Mouse (Mus musculus) heart, postnatal 0 days (tissue): ENCODE measurements around the gene Vac14. TPM values are rescaled to one million over a fixed set of nuclear protein-coding genes. Genes with fewer than 3 reads are reported as not detected.

ENCODE experiments used
- ATAC-seq: fragments of 200-750 bp; cut with Nextera tagmentation; 2 replicates; pipeline ENCODE4 v1.8.0; 2017; ENCODE audit warnings: low read depth, moderate number of reproducible peaks, moderate library complexity; ENCODE audit not compliant: insufficient read depth
- DNase-seq: peaks from one replicate; pipeline ENCODE4 v3.0.0-alpha.2; 2016; ENCODE audit warnings: low spot score
- H3K27ac ChIP-seq: fragments of 300-500 bp; sonication (generic); 2 replicates; pipeline ENCODE4 v1.5.1; 2014; ENCODE audit warnings: low read depth, mild to moderate bottlenecking
- H3K27me3 ChIP-seq: fragments of 300-500 bp; sonication (generic); 2 replicates; pipeline ENCODE4 v1.6.1; 2014; ENCODE audit warnings: low read length, mixed read lengths; ENCODE audit not compliant: control insufficient read depth, insufficient read depth
- H3K36me3 ChIP-seq: fragments of 300-500 bp; sonication (generic); replicated peaks from 2 replicates; pipeline ENCODE4 v1.6.1; 2014; ENCODE audit warnings: low read length, mixed read lengths; ENCODE audit not compliant: control insufficient read depth, insufficient read depth
- H3K4me1 ChIP-seq: fragments of 300-500 bp; sonication (generic); 2 replicates; pipeline ENCODE4 v1.6.1; 2014; ENCODE audit warnings: antibody characterized with exemption; ENCODE audit not compliant: control insufficient read depth, insufficient read depth
- H3K4me2 ChIP-seq: fragments of 300-500 bp; sonication (generic); 2 replicates; pipeline ENCODE4 v1.6.1; 2014; ENCODE audit warnings: low read depth, mild to moderate bottlenecking, low read length, moderate library complexity
- H3K4me3 ChIP-seq: fragments of 300-500 bp; sonication (generic); 2 replicates; pipeline ENCODE4 v1.5.1; 2014; ENCODE audit warnings: low read depth, low read length
- H3K9ac ChIP-seq: fragments of 300-500 bp; sonication (generic); replicated peaks from 2 replicates; pipeline ENCODE4 v1.6.1; 2014; ENCODE audit warnings: low read depth, low read length, mixed read lengths
- H3K9me3 ChIP-seq: fragments of 300-500 bp; sonication (generic); replicated peaks from 2 replicates; pipeline ENCODE4 v1.6.1; 2016; ENCODE audit warnings: low read length; ENCODE audit not compliant: control insufficient read depth
- CTCF ChIP-seq: IDR thresholded peaks from 2 replicates; pipeline ENCODE4 v1.5.1; 2016; ENCODE audit warnings: antibody characterized with exemption, control low read depth, low read depth
- EP300 ChIP-seq: IDR thresholded peaks from 2 replicates; pipeline ENCODE4 v1.6.1; 2016; ENCODE audit warnings: antibody characterized with exemption, low read depth
- WGBS: fragments of 180-500 bp; shearing (Covaris S2); extraction: QIAGEN DNeasy Blood & Tissue Kit; methylation state at CpG from one replicate; pipeline ENCODE4 v1.1.7; 2014; 5-methylcytosine and 5-hydroxymethylcytosine counted together
- polyA plus RNA-seq: library from polyadenylated mRNA; unstranded; fragments of >200 nt; fragmentation: Nextera tagmentation; extraction: Ambion mirVana; gene quantifications from 2 replicates; pipeline ENCODE4 v1.2.1, GENCODE M21; 2015
- total RNA-seq: library from RNA; depleted of rRNA; stranded (reverse); fragments of >200 nt; gene quantifications from 2 replicates; pipeline ENCODE4 v1.2.3, GENCODE M21; 2014; ENCODE audit warnings: low replicate concordance

The Vac14 gene
- total and polyA plus RNA-seq, 2 experiments from 2014 or later, result 10.3 to 13.6 TPM

DNA sequence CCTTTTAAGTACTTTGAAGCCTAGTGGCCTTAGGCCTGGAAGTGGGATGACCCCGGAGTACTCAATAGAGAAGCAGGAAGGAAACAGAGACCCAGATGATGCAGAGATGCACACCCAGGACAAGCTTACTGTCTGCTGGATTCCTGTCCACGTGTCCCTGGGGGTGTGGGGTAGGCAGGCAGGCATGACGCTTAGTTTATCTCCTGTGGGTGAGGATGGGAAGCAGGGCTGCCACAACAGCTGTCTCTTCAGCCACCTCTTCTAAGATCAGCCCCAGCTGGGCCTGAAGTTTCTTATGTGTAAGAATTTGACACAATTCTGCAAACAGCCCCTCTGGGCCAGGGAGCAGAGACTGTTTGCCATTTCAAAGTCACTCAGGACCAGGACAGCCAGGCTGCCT lies 60.6 kb downstream of the Vac14 start:
- ATAC-seq, result no peak
- WGBS, result 38% methylated on average over 3 of the region's 3 CpGs
- no peak for TF ChIP-seq CTCF
- no peak for TF ChIP-seq EP300

DNA sequence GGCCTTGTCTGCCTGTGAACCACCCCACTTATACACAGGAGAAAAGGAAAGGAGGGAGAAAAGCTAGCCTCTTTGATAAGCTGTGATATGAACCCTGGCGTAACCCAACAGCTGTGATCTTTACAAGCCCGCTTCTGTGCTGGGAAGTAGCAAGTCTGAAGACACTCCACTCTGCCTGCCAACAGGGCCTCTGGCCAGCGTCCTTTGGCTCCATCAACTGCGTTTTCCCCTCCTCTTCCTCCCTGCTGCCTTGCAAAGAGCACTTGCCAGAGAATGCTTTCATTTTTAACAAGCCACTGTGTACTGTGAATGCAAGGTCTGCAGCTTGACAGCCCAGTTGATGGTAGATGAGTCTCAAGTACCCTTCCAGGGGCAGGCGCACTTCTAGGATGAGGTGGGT lies 69.3 kb downstream of the Vac14 start:
- peak; percentile 64 for ATAC-seq
- TF ChIP-seq EP300, result no peak
- TF ChIP-seq CTCF, result no peak
- Histone ChIP-seq H3K4me3 (no peak overlapping the region), H3K27me3 (no peaks in the 10 kb centered on the region), H3K4me2 (no peak overlapping the region), H3K9ac (no peak overlapping the region), H3K36me3 (peaks cover 14% of the 10 kb centered on the region; the same call in 1 of the 2 replicates), H3K9me3 (no peaks in the 10 kb centered on the region), H3K27ac (peak overlapping the region; percentile 14), H3K4me1 (peaks cover 15% of the 10 kb centered on the region)
- peak; percentile 59 for DNase-seq
- 33% methylated on average over 5 of the region's 5 CpGs for WGBS

More for the DNA sequence above, 60.6 kb downstream of the Vac14 start:
- Histone ChIP-seq H3K36me3 (peaks cover 15% of the 10 kb centered on the region; the same call in 1 of the 2 replicates), H3K27ac (no peak overlapping the region), H3K27me3 (no peaks in the 10 kb centered on the region), H3K9ac (no peak overlapping the region), H3K4me3 (no peak overlapping the region), H3K4me1 (peaks cover 17% of the 10 kb centered on the region; the same call in 1 of the 2 replicates), H3K9me3 (no peaks in the 10 kb centered on the region), H3K4me2 (no peak overlapping the region)
- DNase-seq, result no peak

DNA sequence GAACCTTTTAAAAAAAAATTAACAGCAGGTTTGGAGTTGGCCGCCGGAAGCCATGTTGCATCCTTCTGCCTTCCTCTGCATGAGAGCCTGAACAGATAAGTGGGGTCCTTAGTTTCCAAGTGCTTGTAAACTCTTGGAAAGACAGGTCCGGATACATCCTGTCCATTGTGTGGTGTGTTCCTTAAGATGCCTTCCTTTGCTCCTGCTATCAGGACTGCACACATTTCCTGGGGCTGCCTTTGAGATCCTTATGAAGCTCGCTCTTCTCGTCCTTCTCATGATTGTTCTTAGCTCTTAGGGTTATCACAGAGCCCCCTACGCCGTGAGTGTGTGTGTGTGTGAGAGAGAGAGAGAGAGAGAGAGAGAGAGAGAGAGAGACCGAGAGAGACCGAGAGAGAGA lies 71.6 kb downstream of the Vac14 start:
- peak overlapping the region; percentile 74 for H3K27ac ChIP-seq
- H3K4me2 ChIP-seq, result no peak overlapping the region
- no peaks in the 10 kb centered on the region for H3K27me3 ChIP-seq
- 62% methylated on average over 8 of the region's 9 CpGs for WGBS
- ATAC-seq (peak; percentile 68), DNase-seq (peak; percentile 55)
- no peak for TF ChIP-seq CTCF
- 0 out of 2 replicates have a peak, but pooled peaks have one; percentile 54 for TF ChIP-seq EP300
- peaks cover 15% of the 10 kb centered on the region for H3K4me1 ChIP-seq
- H3K9me3 ChIP-seq, result no peaks in the 10 kb centered on the region
- no peak overlapping the region for H3K4me3 ChIP-seq
- H3K9ac ChIP-seq, result no peak overlapping the region
- H3K36me3 ChIP-seq, result no peaks in the 10 kb centered on the region

DNA sequence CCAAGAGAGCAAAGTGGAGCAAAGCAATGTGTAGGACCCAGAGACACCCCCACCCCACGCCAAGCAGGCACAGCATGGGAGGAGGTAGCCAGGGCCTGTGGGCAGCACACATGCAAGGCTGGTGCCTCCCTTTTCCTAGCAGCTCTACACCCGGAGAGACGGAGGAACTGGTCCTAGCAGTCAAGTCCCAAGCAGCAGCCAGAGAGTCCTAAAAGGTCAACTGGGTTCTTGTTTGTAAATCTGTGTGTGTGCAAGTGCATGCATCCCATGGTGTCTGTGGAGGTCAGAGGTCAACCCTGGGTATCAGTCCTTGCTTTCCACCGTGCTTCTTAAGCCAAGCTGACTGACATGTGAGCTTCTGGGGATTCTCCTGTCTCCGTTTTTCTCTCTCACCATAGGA lies 75.8 kb downstream of the Vac14 start:
- Histone ChIP-seq H3K9me3 (no peaks in the 10 kb centered on the region), H3K4me1 (0 out of 2 replicates have a peak, but pooled peaks cover 11% of the 10 kb centered on the region), H3K27ac (no peak overlapping the region), H3K4me2 (no peak overlapping the region), H3K27me3 (no peaks in the 10 kb centered on the region), H3K9ac (no peak overlapping the region), H3K4me3 (no peak overlapping the region), H3K36me3 (no peaks in the 10 kb centered on the region)
- WGBS, result 76% methylated on average over 5 of the region's 5 CpGs
- TF ChIP-seq CTCF (no peak), EP300 (no peak)
- no peak for ATAC-seq
- no peak for DNase-seq

DNA sequence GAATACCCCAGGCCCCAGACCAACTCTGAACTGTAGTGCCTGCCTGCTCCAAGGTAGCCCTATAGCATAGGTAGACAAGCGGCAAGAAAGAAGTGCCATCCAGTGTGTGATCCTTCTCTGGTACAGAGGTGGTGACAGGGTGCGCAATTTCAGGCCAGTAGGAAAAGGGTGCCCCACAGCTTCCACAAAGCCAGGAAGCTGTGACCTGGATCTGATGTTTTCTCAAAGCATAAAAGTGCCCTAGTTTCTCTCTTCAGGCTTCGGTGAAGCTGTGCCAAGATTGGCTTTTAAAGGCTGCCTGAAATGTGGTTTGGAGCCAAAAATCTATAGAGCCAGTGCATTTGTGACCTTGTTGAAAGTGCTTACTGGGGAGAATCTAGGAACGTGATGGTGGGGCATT lies 76.4 kb downstream of the Vac14 start:
- 68% methylated on average over 4 of the region's 4 CpGs for WGBS
- H3K27me3 ChIP-seq, result no peaks in the 10 kb centered on the region
- ATAC-seq (no peak), DNase-seq (no peak)
- H3K9me3 ChIP-seq, result no peaks in the 10 kb centered on the region
- no peak overlapping the region for H3K4me2 ChIP-seq
- no peak overlapping the region for H3K4me3 ChIP-seq
- 0 out of 2 replicates have a peak, but pooled peaks cover 11% of the 10 kb centered on the region for H3K4me1 ChIP-seq
- TF ChIP-seq CTCF (no peak), EP300 (no peak)
- H3K27ac ChIP-seq, result no peak overlapping the region
- H3K36me3 ChIP-seq, result no peaks in the 10 kb centered on the region
- H3K9ac ChIP-seq, result no peak overlapping the region

DNA sequence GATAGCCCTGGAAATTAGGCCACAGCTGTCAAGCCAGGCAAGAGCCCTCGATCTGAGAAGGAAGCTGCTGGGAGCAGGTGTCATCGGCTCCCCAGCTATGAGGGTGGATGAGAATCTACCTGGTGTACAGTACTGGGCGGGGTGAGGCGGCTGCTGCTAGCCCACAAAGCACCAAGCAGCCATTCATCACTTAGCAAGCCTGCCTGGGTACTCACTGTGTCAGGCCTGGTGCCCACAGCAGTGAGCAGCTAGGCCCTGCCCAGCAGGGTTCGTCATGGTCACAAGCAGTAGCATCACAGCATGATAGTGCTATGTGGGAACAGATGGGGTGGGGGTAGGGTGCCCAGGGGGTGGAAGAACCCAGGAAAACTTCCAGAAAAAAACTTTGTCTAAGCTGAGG lies 77.0 kb downstream of the Vac14 start:
- no peak overlapping the region for H3K27ac ChIP-seq
- no peak overlapping the region for H3K9ac ChIP-seq
- H3K36me3 ChIP-seq, result no peaks in the 10 kb centered on the region
- 84% methylated on average over 5 of the region's 5 CpGs for WGBS
- H3K4me3 ChIP-seq, result no peak overlapping the region
- H3K9me3 ChIP-seq, result no peaks in the 10 kb centered on the region
- H3K4me1 ChIP-seq, result 0 out of 2 replicates have a peak, but pooled peaks cover 11% of the 10 kb centered on the region
- ATAC-seq (no peak), DNase-seq (no peak)
- no peaks in the 10 kb centered on the region for H3K27me3 ChIP-seq
- TF ChIP-seq EP300 (no peak), CTCF (no peak)
- no peak overlapping the region for H3K4me2 ChIP-seq
